Mouse (Mus musculus) adrenal gland, adult 18-20 months (tissue): ENCODE results near the gene Limch1. TPM values are rescaled to one million over a fixed set of nuclear protein-coding genes. Genes with fewer than 3 reads are reported as not detected.

Experiments used
- DNase-seq, 2 experiments: peaks; one replicate each; pipeline ENCODE4 v3.0.0; 2021 to 2022; ENCODE audit warnings: low spot score in 2 of 2
- microRNA-seq, 2 experiments: library from miRNA; unstranded; fragments of <30 nt; microRNA quantifications; one replicate each; pipeline ENCODE4 v1.2.0; 2021; ENCODE audit warnings: borderline number of aligned reads in 2 of 2
- total RNA-seq, 2 experiments: library from RNA; stranded (reverse); gene quantifications; 1 replicate in 1 of 2; 2 replicates in 1 of 2; pipeline ENCODE4 v1.2.3; 2021

The Limch1 gene
- total RNA-seq, 2 experiments from 2014 or later, result 53.2 to 69.4 TPM

- no peak for DNase-seq
Measured at GRCm38 (mm10) chr5:67098051-67098732, 352.6 kb downstream of the Limch1 start.

DNA sequence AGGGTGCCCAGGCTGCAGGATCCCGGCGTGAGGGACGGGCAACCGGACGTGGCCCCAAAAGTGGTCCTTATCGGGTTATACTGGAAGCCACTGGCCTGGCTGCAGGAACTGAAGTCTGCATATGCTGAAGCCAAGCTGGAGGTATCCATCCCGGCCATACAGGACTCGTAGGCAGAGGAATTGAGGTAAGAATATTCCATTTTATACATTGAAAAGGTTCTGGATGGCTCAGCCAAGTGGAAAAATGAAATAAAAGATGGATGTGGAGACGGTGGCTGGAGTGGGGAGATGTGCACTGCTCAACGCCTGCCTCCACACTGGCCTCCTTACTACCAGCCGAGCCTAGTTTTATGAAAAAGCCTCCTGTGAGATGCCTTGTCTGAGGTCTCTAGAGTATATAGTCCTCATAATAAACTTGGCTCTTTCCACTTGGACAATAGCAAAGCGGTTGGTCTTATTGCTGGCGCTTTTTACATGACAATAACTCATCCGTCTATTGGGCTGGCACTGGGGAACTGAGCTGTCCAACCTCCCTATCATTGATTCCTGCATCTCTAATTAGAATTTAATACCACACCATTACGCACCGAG, 353.2 kb downstream of the Limch1 start, which contains the start of gene Phox2b:
Phox2b (minus strand) TSS at position 569 of the 591 bp plus-strand sequence.
- no peak for DNase-seq

DNA sequence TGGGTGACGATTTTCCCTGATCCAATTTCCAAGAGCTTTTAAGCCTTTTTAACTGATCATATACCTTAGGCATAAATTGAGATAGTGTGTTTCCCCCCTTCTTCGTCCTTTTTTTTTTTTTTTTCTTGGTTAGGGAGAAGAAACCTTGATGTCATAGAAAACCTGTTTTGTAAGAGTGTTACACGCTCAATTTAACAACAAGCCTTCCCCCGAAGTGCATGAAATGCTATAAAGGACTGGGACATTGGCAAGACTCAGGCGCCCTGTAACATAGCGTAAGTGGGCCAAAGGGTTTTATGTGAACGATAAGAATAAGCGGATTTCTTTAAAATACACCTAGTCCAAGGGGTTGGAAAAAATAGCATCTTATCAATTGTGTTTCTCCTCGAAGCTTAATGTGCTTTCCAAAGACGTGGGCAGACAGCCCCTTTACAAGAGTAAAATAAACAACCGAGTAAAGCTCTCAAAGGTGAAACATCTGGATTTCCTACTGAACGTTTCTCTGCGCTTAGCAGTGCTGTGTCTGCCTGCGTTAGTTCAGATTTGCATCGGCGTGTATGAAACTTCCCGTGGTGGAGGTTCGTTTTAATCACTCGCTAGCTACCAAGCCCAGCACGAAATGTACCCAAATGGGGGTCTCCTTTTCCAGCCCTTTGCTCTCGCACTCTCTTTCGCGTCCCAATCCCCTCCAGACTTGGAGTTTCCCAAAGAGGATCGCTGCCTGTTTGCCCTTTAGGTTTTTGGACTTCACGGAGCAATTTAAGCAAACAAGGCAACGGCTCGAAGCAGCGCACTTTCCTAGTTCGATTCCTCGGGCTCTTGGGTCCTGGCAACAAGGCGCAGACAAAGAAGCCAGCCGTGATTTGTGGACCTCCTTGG, 354.0 kb downstream of the Limch1 start:
- DNase-seq, result no peak

DNA sequence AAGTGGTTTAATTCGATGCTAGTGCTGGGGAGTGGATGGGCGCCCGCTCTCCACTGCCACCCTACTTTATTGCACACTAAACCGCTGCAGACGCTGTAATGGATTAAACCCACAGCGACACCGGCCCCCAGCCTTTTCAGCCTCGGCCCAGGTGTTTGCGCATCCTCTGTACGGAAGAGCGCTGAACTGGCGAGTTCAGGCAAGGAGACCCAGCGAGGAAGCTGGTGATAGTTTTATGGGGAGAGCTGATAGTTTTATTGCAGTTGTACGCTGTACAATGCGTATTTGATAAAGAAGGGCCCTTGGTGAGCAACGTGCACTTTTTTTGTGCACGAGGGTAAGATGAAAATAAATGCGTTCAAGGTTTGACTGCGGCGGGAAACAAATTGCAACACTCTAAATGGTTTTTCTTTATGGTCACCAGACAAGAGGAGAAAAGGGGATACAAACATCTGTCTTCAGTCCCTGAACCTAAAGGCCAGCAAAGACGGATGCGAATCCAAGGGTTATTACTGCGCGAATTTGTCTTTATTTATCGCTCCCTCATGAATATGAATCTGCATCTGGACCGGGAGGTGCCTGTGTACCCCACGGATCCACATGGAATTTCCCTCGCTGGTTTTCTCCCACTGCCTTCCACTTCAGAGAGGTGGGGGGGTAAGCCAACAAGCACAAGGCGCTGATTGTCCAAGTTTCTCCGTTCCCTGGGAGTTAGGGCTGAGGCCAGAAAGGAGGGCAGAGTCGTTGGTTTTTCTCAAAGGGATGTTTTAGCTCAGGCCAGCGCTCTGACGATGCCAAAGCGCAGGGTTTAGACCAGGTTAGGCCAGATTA, 355.2 kb downstream of the Limch1 start:
- DNase-seq, result no peak

DNA sequence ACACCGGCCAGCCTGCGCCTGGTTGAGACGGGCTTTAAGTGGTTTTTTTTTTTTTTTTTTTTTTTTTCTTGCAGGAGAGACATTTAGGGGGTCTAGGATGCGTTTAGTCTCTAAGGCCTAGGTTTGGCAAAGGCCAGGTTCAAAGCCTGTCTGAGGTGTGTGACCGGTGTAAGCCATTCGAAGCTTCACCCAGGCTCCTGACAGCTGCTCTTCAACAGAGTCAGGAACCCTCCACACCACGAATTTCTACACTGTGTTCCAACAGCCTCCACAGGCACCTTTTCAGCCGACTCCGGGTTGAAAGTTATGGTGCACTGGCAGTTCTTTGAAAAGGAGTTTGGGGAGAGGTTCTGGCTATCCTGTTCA, 355.8 kb downstream of the Limch1 start:
- no peak for DNase-seq

GRCm38 (mm10) chr5:67101793-67102600, 356.4 kb downstream of the Limch1 start:
- DNase-seq, result no peak

DNA sequence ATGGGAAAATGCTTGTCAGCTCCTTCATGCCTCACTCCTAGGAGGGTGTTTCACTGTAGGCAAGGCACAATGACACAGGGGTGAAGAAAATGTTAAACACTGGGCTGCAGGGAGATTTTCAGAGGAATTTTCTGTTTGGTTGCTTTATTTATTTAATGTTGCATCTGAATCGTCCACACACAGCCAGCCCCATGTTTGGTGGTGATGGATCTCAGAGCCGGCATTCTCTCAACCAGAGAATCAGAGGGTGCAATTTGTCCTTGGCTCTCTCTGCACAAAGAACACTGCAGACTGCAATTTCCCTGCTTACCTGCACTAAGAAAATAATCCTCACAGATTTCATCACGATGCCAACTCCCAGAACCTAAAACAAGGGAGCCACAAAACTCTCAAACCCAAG, 357.4 kb downstream of the Limch1 start:
- DNase-seq, result no peak

- no peak for DNase-seq
Measured at GRCm38 (mm10) chr5:67106261-67106660, 360.6 kb downstream of the Limch1 start.

Small RNA genes within 50 kb of the gene (microRNA-seq; reads per million reads assigned to microRNA genes)
- 0 reads per million in 2 experiments for gene Gm23841

Other genes starting within 250 kb of the Limch1 start
- gene Apbb2, start 127.0 kb upstream of the Limch1 start, total RNA-seq, result 10 to 100 TPM; 37.4 to 54.0 TPM
- gene Uchl1, start 69.7 kb upstream of the Limch1 start, total RNA-seq, result 100 to 1,000 TPM in 1 of 2 experiments, 10 to 100 TPM in 1; 55.1 to 104 TPM